Mouse (Mus musculus): ENCODE measurements around the gene Olfr1497. TPM values are rescaled to one million over a fixed set of nuclear protein-coding genes. Genes with fewer than 3 reads are reported as not detected.
"Not testable (repeated sequence)": the region's sequence is repeated elsewhere in the genome, so short reads cannot be mapped to it uniquely, and the experiment has no call there.

Gene Olfr1497
- polyA plus RNA-seq (2014; fragmentation: Nextera tagmentation; extraction: Ambion mirVana), result not detected in 2 replicates

GRCm38 (mm10) chr19:13798102-13798501 lies at the start of gene Olfr1497:
Gene Olfr1497, minus strand, starts transcription at chr19:13798202.
- Histone ChIP-seq H3K4me2 (ENCODE audit: low read depth) (no peak within 1 kb of the TSS), H3K36me3 (ENCODE audit: control insufficient read depth, insufficient read depth, low read length) (no peaks in the 10 kb centered on the region), H3K4me1 (ENCODE audit: control insufficient read depth, insufficient read depth, low read length) (no peaks in the 10 kb centered on the region), H3K27ac (ENCODE audit: low read depth, low read length) (no peak within 1 kb of the TSS), H3K9me3 (ENCODE audit: control insufficient read depth, low read length) (no peaks in the 10 kb centered on the region), H3K4me3 (ENCODE audit: low read depth, low read length) (no peak within 1 kb of the TSS), H3K27me3 (ENCODE audit: control insufficient read depth, insufficient read depth, low read length) (no peaks in the 10 kb centered on the region), H3K9ac (ENCODE audit: low read length) (no peak within 1 kb of the TSS)
- DNase-seq (ENCODE audit: low spot score) (no peak), ATAC-seq (ENCODE audit: insufficient read depth, low FRiP score, low TSS enrichment) (no peak)

GRCm38 (mm10) chr19:13830388-13830787 lies 32.4 kb upstream of the Olfr1497 start, which contains the start of gene Olfr1500:
Gene Olfr1500, minus strand, starts transcription at chr19:13830488.
- DNase-seq (ENCODE audit: low spot score) (no peak), ATAC-seq (ENCODE audit: insufficient read depth, low FRiP score, low TSS enrichment) (no peak)
- Histone ChIP-seq H3K4me1 (ENCODE audit: control insufficient read depth, insufficient read depth, low read length) (no peaks in the 10 kb centered on the region), H3K4me2 (ENCODE audit: low read depth) (no peak within 1 kb of the TSS), H3K27me3 (ENCODE audit: control insufficient read depth, insufficient read depth, low read length) (no peaks in the 10 kb centered on the region), H3K9ac (ENCODE audit: low read length) (no peak within 1 kb of the TSS), H3K27ac (ENCODE audit: low read depth, low read length) (no peak within 1 kb of the TSS), H3K4me3 (ENCODE audit: low read depth, low read length) (no peak within 1 kb of the TSS), H3K9me3 (ENCODE audit: control insufficient read depth, low read length) (no peaks in the 10 kb centered on the region), H3K36me3 (ENCODE audit: control insufficient read depth, insufficient read depth, low read length) (no peaks in the 10 kb centered on the region)

- H3K9me3 ChIP-seq (ENCODE audit: control insufficient read depth, low read length), result no peaks in the 10 kb centered on the region
- 82% methylated on average over 3 of the region's 3 CpGs for WGBS
- no peaks in the 10 kb centered on the region for H3K27me3 ChIP-seq (ENCODE audit: control insufficient read depth, insufficient read depth, low read length)
- H3K4me2 ChIP-seq (ENCODE audit: low read depth), result no peak overlapping the region
- H3K4me3 ChIP-seq (ENCODE audit: low read depth, low read length), result no peak overlapping the region
- no peak for ATAC-seq (ENCODE audit: insufficient read depth, low FRiP score, low TSS enrichment)
- no peak overlapping the region for H3K27ac ChIP-seq (ENCODE audit: low read depth, low read length)
- no peaks in the 10 kb centered on the region for H3K4me1 ChIP-seq (ENCODE audit: control insufficient read depth, insufficient read depth, low read length)
- no peak for DNase-seq (ENCODE audit: low spot score)
- no peak overlapping the region for H3K9ac ChIP-seq (ENCODE audit: low read length)
- H3K36me3 ChIP-seq (ENCODE audit: control insufficient read depth, insufficient read depth, low read length), result no peaks in the 10 kb centered on the region
Observed at GRCm38 (mm10) chr19:13828447-13828846, 30.4 kb upstream of the Olfr1497 start.

GRCm38 (mm10) chr19:13820847-13821246 lies 22.8 kb upstream of the Olfr1497 start:
- WGBS, result 69% methylated on average over 5 of the region's 5 CpGs
- H3K9ac ChIP-seq (ENCODE audit: low read length), result no peak overlapping the region
- no peaks in the 10 kb centered on the region for H3K4me1 ChIP-seq (ENCODE audit: control insufficient read depth, insufficient read depth, low read length)
- no peaks in the 10 kb centered on the region for H3K36me3 ChIP-seq (ENCODE audit: control insufficient read depth, insufficient read depth, low read length)
- no peak overlapping the region for H3K4me2 ChIP-seq (ENCODE audit: low read depth)
- ATAC-seq (ENCODE audit: insufficient read depth, low FRiP score, low TSS enrichment) (no peak), DNase-seq (ENCODE audit: low spot score) (no peak)
- no peak overlapping the region for H3K27ac ChIP-seq (ENCODE audit: low read depth, low read length)
- H3K9me3 ChIP-seq (ENCODE audit: control insufficient read depth, low read length), result no peaks in the 10 kb centered on the region
- no peaks in the 10 kb centered on the region for H3K27me3 ChIP-seq (ENCODE audit: control insufficient read depth, insufficient read depth, low read length)
- H3K4me3 ChIP-seq (ENCODE audit: low read depth, low read length), result no peak overlapping the region

GRCm38 (mm10) chr19:13819347-13819746 lies 21.3 kb upstream of the Olfr1497 start, which contains the start of gene Olfr1499:
Gene Olfr1499, minus strand, starts transcription at chr19:13819447.
- Histone ChIP-seq H3K27me3 (ENCODE audit: control insufficient read depth, insufficient read depth, low read length) (no peaks in the 10 kb centered on the region), H3K4me1 (ENCODE audit: control insufficient read depth, insufficient read depth, low read length) (no peaks in the 10 kb centered on the region), H3K9me3 (ENCODE audit: control insufficient read depth, low read length) (no peaks in the 10 kb centered on the region), H3K27ac (ENCODE audit: low read depth, low read length) (no peak within 1 kb of the TSS), H3K4me2 (ENCODE audit: low read depth) (no peak within 1 kb of the TSS), H3K9ac (ENCODE audit: low read length) (no peak within 1 kb of the TSS), H3K36me3 (ENCODE audit: control insufficient read depth, insufficient read depth, low read length) (no peaks in the 10 kb centered on the region), H3K4me3 (ENCODE audit: low read depth, low read length) (no peak within 1 kb of the TSS)
- DNase-seq (ENCODE audit: low spot score) (no peak), ATAC-seq (ENCODE audit: insufficient read depth, low FRiP score, low TSS enrichment) (no peak)

GRCm38 (mm10) chr19:13818827-13819226 lies 20.8 kb upstream of the Olfr1497 start:
- Histone ChIP-seq H3K4me2 (ENCODE audit: low read depth) (no peak overlapping the region), H3K4me1 (ENCODE audit: control insufficient read depth, insufficient read depth, low read length) (no peaks in the 10 kb centered on the region), H3K27me3 (ENCODE audit: control insufficient read depth, insufficient read depth, low read length) (no peaks in the 10 kb centered on the region), H3K9ac (ENCODE audit: low read length) (no peak overlapping the region), H3K4me3 (ENCODE audit: low read depth, low read length) (no peak overlapping the region), H3K27ac (ENCODE audit: low read depth, low read length) (no peak overlapping the region), H3K9me3 (ENCODE audit: control insufficient read depth, low read length) (no peaks in the 10 kb centered on the region), H3K36me3 (ENCODE audit: control insufficient read depth, insufficient read depth, low read length) (no peaks in the 10 kb centered on the region)
- DNase-seq (ENCODE audit: low spot score) (no peak), ATAC-seq (ENCODE audit: insufficient read depth, low FRiP score, low TSS enrichment) (no peak)
- WGBS, result 38% methylated on average over 5 of the region's 5 CpGs

GRCm38 (mm10) chr19:13812823-13813222 lies 14.8 kb upstream of the Olfr1497 start:
- DNase-seq (ENCODE audit: low spot score) (no peak), ATAC-seq (ENCODE audit: insufficient read depth, low FRiP score, low TSS enrichment) (no peak)
- Histone ChIP-seq H3K9me3 (ENCODE audit: control insufficient read depth, low read length) (no peaks in the 10 kb centered on the region), H3K36me3 (ENCODE audit: control insufficient read depth, insufficient read depth, low read length) (no peaks in the 10 kb centered on the region), H3K27me3 (ENCODE audit: control insufficient read depth, insufficient read depth, low read length) (no peaks in the 10 kb centered on the region), H3K4me3 (ENCODE audit: low read depth, low read length) (no peak overlapping the region), H3K27ac (ENCODE audit: low read depth, low read length) (no peak overlapping the region), H3K4me2 (ENCODE audit: low read depth) (no peak overlapping the region), H3K4me1 (ENCODE audit: control insufficient read depth, insufficient read depth, low read length) (no peaks in the 10 kb centered on the region), H3K9ac (ENCODE audit: low read length) (no peak overlapping the region)
- 51% methylated on average over 2 of the region's 2 CpGs for WGBS

- 63% methylated on average over 1 of the region's 1 CpGs for WGBS
- not testable (repeated sequence) for H3K4me3 ChIP-seq (ENCODE audit: low read depth, low read length); H3K9ac ChIP-seq (ENCODE audit: low read length); DNase-seq (ENCODE audit: low spot score); H3K27ac ChIP-seq (ENCODE audit: low read depth, low read length); H3K4me1 ChIP-seq (ENCODE audit: control insufficient read depth, insufficient read depth, low read length); ATAC-seq (ENCODE audit: insufficient read depth, low FRiP score, low TSS enrichment); H3K36me3 ChIP-seq (ENCODE audit: control insufficient read depth, insufficient read depth, low read length); H3K9me3 ChIP-seq (ENCODE audit: control insufficient read depth, low read length); H3K27me3 ChIP-seq (ENCODE audit: control insufficient read depth, insufficient read depth, low read length); H3K4me2 ChIP-seq (ENCODE audit: low read depth)
Observed at GRCm38 (mm10) chr19:13805486-13805885, 7.5 kb upstream of the Olfr1497 start.

GRCm38 (mm10) chr19:13777578-13777977 lies 20.4 kb downstream of the Olfr1497 start, which contains the start of gene Olfr1496:
Gene Olfr1496, plus strand, starts transcription at chr19:13777878.
- H3K9ac ChIP-seq (ENCODE audit: low read length), result no peak within 1 kb of the TSS
- H3K4me1 ChIP-seq (ENCODE audit: control insufficient read depth, insufficient read depth, low read length), result no peaks in the 10 kb centered on the region
- H3K4me3 ChIP-seq (ENCODE audit: low read depth, low read length), result no peak within 1 kb of the TSS
- H3K4me2 ChIP-seq (ENCODE audit: low read depth), result no peak within 1 kb of the TSS
- no peak within 1 kb of the TSS for H3K27ac ChIP-seq (ENCODE audit: low read depth, low read length)
- ATAC-seq (ENCODE audit: insufficient read depth, low FRiP score, low TSS enrichment) (no peak), DNase-seq (ENCODE audit: low spot score) (no peak)
- H3K36me3 ChIP-seq (ENCODE audit: control insufficient read depth, insufficient read depth, low read length), result no peaks in the 10 kb centered on the region
- no peaks in the 10 kb centered on the region for H3K27me3 ChIP-seq (ENCODE audit: control insufficient read depth, insufficient read depth, low read length)
- no peaks in the 10 kb centered on the region for H3K9me3 ChIP-seq (ENCODE audit: control insufficient read depth, low read length)
- WGBS, result 85% methylated on average over 1 of the region's 1 CpGs

All from neural tube, embryonic 11.5 days (tissue).